Mouse (Mus musculus): ENCODE results near the gene Akap8. TPM values are rescaled to one million over a fixed set of nuclear protein-coding genes. Genes with fewer than 3 reads are reported as not detected.

Akap8 gene
- total RNA-seq, 2 experiments from 2014 or later = 33.2 to 40.2 TPM

DNA sequence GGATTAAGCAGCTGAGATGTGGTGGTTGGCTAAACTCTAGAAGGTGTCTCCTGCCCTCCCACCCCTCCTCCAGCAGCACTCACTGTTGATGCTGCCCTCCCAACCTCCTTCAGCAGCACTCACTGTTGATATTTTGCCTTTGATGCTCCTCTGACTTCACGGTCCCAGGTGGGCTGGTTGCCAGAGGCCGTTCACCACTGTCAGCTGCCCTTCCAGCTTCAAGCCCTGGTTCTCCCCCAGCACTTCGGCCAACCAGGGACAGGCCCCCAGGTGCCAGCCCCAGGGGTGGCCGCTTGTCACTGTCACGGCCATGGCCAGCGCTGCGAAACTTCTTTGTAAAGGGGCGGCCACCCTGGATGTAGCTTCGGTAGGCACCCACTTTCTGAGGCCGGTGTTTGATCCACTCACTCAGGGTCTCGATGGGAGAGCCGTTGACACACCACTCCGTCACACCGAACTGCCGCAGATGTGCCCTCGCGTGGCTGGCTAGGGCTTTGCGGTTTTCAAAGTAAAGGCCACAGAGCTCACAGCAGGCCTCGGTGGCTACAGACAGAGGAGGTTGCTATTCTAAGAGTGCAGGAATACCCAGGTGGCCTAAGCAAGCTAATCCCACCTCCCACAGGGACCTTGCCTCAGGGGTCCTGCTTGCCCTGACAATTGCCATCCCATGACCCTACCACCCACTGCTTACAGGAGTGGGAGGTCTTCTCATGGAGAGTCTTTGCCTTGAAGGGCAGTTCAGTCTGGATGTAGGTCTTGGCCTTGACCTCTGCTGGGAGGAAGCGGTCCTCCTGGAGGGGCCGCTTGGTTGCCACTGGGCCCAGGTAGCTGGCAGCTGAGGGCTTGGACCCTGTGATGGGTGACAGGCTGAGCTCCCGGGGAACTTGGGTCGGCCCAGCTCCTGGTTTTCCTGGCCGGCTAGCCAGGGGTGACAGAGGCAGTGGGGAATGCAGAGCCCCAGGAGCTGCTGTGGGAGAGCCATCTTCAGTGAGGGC, 36.0 kb upstream of the Akap8 start:
- intact Hi-C loops (cut with DNase I) = no loop called here
- TF ChIP-seq CTCF (IDR thresholded peaks at IDR 0.05) = no peak

DNA sequence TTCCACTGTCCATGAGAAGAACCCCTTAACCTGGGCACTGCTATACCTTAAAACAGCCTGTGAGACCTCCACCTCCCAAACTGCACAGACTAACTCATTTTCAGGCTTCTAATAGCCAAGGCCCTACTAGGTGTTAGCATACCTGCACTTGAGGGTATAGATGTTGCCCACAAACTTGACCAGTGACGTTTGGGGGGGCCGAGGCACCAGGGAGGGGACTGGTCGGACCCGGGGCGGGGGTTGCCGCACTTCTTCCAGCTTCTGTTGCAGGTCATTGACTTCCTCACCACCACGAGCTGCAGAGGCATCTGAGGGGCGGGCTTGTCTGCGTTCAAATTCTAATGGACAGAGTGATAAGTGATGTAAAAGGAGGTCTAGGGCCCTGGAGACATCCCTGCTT, 35.2 kb upstream of the Akap8 start:
- no peak for TF ChIP-seq CTCF (IDR thresholded peaks at IDR 0.05)
- intact Hi-C loops (cut with DNase I) = no loop called here
- no peak overlapping the region for H3K4me3 ChIP-seq
- H3K27ac ChIP-seq = no peak overlapping the region
- DNase-seq = no peak

More for the DNA sequence above, 36.0 kb upstream of the Akap8 start:
- Histone ChIP-seq H3K27ac (no peak overlapping the region), H3K4me3 (no peak overlapping the region)
- no peak for DNase-seq

DNA sequence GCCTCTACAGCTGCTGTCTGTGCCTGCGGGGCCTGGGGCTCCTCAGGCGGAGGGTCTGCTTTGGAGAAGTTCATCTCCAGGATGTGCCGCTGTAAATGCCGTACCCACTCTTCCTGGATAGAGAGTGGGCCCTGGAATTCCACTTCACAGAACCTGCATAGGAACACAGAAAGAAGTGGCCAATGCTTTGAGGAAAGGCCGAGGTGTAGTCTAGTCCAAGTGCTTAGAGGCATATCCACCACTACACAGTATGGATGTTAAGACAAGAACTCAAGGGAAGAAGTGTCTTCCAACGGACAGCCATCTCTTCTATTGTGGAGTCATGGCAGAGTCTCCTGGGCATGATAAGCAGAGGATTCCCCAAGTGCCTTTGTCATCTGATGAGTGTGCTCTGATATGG, 34.0 kb upstream of the Akap8 start:
- intact Hi-C loops (cut with DNase I) = no loop called here
- DNase-seq = no peak
- Histone ChIP-seq H3K4me3 (no peak overlapping the region), H3K27ac (no peak overlapping the region)
- no peak for TF ChIP-seq CTCF (IDR thresholded peaks at IDR 0.05)

DNA sequence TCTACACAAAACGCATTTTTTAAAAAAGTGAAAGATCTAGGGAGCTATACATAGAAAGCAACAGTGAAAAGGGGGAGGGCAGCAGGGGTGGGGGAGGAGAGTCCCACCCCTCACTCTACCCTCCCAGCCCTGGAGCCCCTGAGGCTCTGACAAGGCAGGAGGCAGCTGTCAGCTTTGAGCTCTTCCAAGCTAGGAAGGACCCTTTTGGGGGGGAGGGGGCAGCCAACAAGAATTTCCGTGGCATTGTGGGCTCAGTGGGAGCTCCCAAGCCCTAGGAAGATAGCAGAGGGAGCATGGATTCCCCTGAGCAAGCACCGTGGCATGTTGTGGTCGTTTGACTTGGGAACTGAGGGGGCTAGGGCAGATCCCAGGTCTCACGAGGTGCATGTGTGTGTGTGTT, 33.2 kb upstream of the Akap8 start:
- no peak for TF ChIP-seq CTCF (IDR thresholded peaks at IDR 0.05)
- no peak for DNase-seq
- intact Hi-C loops (cut with DNase I) = no loop called here
- H3K4me3 ChIP-seq = no peak overlapping the region
- peak overlapping the region; percentile 76 for H3K27ac ChIP-seq

DNA sequence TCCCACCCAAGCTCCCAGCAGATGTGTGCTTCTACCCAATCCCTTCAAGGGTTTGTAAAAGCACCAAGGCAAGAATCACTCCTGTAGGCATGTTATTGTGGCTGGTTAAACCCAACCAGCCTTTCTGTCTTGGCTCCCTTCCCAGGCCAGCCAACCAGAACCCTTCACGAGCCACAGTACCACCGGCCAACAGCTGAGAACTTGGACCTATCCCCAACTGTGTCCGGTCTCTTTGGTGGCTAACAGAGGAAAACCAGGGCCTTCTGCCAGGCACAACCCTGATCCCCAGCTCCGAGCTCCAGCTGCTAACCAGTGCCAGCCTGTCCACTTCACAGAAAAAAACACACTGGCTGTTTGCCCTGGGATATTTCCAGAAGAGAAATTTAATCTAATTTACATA, 32.7 kb upstream of the Akap8 start:
- Histone ChIP-seq H3K4me3 (no peak overlapping the region), H3K27ac (peak overlapping the region; percentile 76)
- DNase-seq = peak; percentile 91
- intact Hi-C loops (cut with DNase I) = no loop called here
- no peak for TF ChIP-seq CTCF (IDR thresholded peaks at IDR 0.05)

DNA sequence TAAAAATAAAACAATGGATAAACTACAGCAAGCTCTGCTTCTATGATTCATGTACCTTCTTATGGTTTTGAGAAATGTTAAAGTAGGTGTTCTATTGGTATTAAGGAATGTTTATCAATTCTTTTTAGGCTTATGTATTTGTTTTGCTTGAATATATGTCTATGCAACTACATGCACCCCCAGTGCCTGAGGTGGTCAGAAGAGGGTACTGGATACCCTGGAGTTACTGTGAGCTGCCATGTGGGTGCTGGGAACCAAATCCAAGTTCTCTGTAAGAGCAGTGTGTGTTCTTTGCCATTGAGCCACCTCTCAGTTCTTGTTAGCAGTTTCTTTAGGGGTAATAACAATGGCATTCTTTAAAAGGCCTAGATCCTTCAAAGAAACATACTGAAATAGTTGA, 30.7 kb upstream of the Akap8 start:
- no peak for TF ChIP-seq CTCF (IDR thresholded peaks at IDR 0.05)
- Histone ChIP-seq H3K4me3 (no peak overlapping the region), H3K27ac (no peak overlapping the region)
- DNase-seq = no peak
- intact Hi-C loops (cut with DNase I) = loop anchor here (2.0 kb wide), 1 partner anchor 35 kb away; no protein-coding TSS in a partner anchor

DNA sequence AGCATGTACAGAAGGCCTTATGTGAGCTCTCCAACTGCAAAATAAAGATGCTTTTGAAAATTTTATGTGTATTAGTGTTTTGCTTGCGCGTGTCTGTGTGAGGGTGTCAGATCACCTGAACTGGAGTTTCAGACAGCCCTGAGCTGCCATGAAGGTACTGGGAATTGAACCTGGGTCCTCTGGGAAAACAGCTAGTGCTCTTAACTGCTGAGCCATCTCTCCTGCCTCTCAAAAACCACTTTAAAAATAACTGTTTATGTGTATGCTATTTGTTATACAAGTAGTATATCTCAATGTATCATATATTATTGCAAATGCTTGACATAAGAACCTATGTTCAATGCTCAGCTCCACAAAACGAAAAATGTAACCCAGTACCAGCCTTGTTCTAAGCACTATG, 30.2 kb upstream of the Akap8 start:
- TF ChIP-seq CTCF (IDR thresholded peaks at IDR 0.05) = no peak
- peak overlapping the region; percentile 90 for H3K4me3 ChIP-seq
- no peak for DNase-seq
- intact Hi-C loops (cut with DNase I) = loop anchor here (2.0 kb wide), 1 partner anchor 36 kb away; no protein-coding TSS in a partner anchor
- peak overlapping the region; percentile 99 for H3K27ac ChIP-seq

DNA sequence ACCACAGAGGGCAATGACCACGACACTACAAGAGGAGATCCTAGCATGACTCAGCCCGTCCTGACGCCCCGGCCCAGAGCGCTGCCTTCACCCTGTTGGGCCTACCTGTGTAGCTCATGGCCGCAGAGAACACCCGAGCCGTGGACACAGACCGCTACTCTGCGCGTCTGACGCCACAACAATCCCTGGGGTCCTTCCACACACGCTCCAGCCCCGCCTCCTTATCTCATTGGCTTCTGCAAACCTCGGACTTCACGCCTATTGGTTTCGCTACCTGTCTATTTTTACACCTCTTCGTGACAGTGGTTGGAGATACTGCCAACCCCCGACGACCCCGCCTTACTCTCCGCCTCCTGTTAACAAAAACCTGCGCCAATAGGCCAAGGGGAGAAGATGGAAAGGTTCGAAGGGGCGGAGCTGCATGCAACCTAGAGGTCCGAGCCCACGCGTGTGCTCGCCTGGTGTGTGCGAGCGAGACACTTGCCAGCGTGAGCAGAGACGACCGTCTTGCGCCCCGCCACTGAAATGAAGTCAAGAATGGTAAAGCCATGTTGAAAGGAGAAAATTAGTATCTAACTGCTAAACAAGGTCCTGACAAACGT, 29.4 kb upstream of the Akap8 start, which contains the start of gene Akap8l:
Akap8l (minus strand) TSS at position 226 of the 602 bp plus-strand sequence.
- DNase-seq = peak; percentile 96
- TF ChIP-seq CTCF (IDR thresholded peaks at IDR 0.05) = no peak
- H3K27ac ChIP-seq = peak within 1 kb of the TSS; percentile 99
- intact Hi-C loops (cut with DNase I) = loop anchor here (2.0 kb wide), 1 partner anchor 36 kb away; no protein-coding TSS in a partner anchor
- peak within 1 kb of the TSS; percentile 90 for H3K4me3 ChIP-seq

DNA sequence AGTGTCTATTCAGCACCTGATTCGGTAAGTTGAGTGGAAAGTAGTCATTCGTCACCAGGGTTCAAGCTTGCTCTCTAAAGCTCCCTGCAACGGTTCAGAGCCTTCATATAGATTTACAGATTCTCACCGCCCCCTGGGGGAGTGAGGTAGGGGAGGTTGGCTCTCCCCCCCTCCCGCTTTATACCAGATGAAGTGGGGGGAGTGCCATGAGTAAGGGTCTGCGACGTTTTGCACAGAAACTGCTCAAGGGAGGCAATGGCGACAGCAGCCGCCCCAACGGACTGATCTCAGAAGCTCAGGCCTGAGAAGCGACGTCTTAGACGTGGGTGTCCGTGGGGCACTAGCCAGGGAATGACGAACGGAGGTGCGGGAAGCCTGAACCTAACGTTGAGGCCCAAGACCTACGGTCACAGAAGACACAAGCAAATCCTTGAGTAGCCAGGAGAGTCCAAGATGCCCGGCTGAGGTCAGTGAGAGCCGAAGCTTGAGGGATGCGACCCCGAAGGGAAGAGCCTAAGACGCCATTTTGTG, 28.9 kb upstream of the Akap8 start:
- intact Hi-C loops (cut with DNase I) = loop anchor here (2.0 kb wide), 3 partner anchors 37 to 145 kb away; no protein-coding TSS in a partner anchor
- TF ChIP-seq CTCF (IDR thresholded peaks at IDR 0.05) = no peak

DNA sequence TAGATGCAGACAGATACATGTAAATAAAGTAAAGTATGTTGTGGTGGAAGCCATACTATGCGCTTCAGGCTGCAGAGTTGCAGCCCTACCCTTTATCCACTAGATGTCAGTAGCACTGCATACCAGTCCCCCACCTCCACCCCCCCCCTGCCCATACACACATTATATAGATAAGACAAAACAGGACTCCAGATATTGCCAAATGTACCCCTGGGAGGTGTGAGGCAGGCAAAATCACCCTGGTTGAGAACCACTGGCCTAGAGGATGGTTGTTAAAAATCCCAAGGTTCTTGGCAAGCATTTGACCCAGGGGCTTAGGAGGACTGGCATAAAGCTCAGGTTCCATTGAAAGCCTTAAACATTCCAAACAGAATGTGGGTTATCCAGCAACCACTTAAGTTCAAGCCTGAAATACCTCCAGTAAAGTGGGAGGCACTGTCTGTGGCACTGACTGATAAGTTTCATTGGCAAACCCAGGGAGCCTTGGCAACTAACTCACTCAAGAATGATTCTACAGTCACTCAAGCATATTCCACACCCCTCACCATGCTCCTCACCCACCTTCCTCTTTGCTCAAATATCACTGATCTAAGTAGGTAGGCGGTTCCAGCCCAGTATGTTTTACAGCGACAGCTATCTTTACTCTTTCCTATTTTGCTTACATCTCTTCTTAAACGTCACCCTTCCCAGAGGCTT, 28.1 kb upstream of the Akap8 start:
- Histone ChIP-seq H3K27ac (peak overlapping the region; percentile 99), H3K4me3 (peak overlapping the region; percentile 90)
- DNase-seq = no peak
- peak; percentile 94; the same call in 1 of the 2 replicates for TF ChIP-seq CTCF (IDR thresholded peaks at IDR 0.05)
- intact Hi-C loops (cut with DNase I) = loop anchor here (2.0 kb wide), 2 partner anchors 84 to 146 kb away; no protein-coding TSS in a partner anchor

More for the DNA sequence above, 28.9 kb upstream of the Akap8 start:
- peak overlapping the region; percentile 99 for H3K27ac ChIP-seq
- peak overlapping the region; percentile 90 for H3K4me3 ChIP-seq
- no peak for DNase-seq

DNA sequence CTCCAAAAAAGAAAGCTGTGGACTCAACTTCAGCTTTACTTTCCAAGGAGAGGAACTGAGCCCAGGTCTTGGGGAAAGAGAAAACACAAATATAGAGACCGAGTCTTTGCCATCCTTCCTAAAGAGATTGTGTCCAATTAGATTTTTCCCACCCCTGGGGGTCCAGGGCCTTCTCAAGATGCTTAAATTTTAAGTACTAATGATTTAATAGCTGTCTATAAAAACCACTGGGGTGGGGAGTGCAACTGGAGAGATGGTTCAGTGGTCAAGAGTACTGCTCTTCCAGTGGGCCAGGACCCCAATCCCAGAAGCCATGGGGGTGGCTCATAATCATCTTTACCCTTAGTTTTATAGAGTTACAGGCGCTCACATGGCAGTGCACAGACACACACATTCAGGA, 27.4 kb upstream of the Akap8 start:
- peak overlapping the region; percentile 99; the same call in 1 of the 2 replicates for H3K27ac ChIP-seq
- peak overlapping the region; percentile 90 for H3K4me3 ChIP-seq
- no peak for DNase-seq
- TF ChIP-seq CTCF (IDR thresholded peaks at IDR 0.05) = no peak
- intact Hi-C loops (cut with DNase I) = loop anchor here (2.0 kb wide), 2 partner anchors 84 to 146 kb away; no protein-coding TSS in a partner anchor

DNA sequence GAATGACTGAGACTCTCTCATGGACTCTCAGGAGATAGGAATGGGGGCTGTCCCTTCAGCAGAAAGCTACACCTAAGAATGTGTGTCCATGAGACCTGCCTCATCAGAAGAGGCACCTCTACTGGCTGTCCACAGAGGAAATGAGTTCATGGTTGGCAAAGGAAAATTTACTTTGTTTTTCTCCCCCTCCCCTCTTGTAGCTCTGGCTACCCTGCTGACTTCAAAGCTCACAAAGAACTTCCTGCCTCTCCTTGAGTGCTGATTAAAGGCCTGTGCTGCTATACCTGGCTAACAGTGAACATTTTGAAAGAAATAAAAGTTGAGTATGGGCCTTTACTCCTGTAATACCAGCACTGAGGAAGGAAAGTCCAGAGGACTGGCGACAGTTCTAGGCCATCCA, 20.1 kb upstream of the Akap8 start:
- Histone ChIP-seq H3K27ac (no peak overlapping the region), H3K4me3 (no peak overlapping the region)
- no peak for DNase-seq
- intact Hi-C loops (cut with DNase I) = no loop called here
- no peak for TF ChIP-seq CTCF (IDR thresholded peaks at IDR 0.05)

Data from gastrocnemius, adult 2 months (tissue).